Mouse (Mus musculus) forebrain, postnatal 0 days (tissue): ENCODE data around the gene Macf1. TPM values are rescaled to one million over a fixed set of nuclear protein-coding genes. Genes with fewer than 3 reads are reported as not detected.
A peak's percentile ranks its signal among the peaks of the same experiment; 100 is the strongest.

ENCODE experiments used
- ATAC-seq: fragments of 200-750 bp; cut with Nextera tagmentation; 2 replicates; pipeline ENCODE4 v1.8.0; 2017; ENCODE audit warnings: mild to moderate bottlenecking, moderate library complexity
- DNase-seq: peaks from one replicate; pipeline ENCODE4 v3.0.0-alpha.2; 2015
- H3K27ac ChIP-seq: fragments of 300-500 bp; sonication (generic); 2 replicates; pipeline ENCODE4 v1.5.1; 2014; ENCODE audit warnings: low read depth, mild to moderate bottlenecking, antibody characterized with exemption, low read length, moderate library complexity, mixed read lengths
- H3K27me3 ChIP-seq: fragments of 300-500 bp; sonication (generic); 2 replicates; pipeline ENCODE4 v1.6.1; 2014; ENCODE audit warnings: mild to moderate bottlenecking, low read length, mixed read lengths; ENCODE audit not compliant: insufficient read depth
- H3K36me3 ChIP-seq: fragments of 300-500 bp; sonication (generic); 2 replicates; pipeline ENCODE4 v1.6.1; 2014; ENCODE audit warnings: mild to moderate bottlenecking, moderate library complexity; ENCODE audit not compliant: insufficient read depth
- H3K4me1 ChIP-seq: fragments of 300-500 bp; sonication (generic); 2 replicates; pipeline ENCODE4 v1.6.1; 2014; ENCODE audit warnings: antibody characterized with exemption; ENCODE audit not compliant: insufficient read depth
- H3K4me2 ChIP-seq: fragments of 300-500 bp; sonication (generic); 2 replicates; pipeline ENCODE4 v1.6.1; 2014; ENCODE audit warnings: low read depth, mild to moderate bottlenecking, moderate library complexity
- H3K4me3 ChIP-seq: fragments of 300-500 bp; sonication (generic); 2 replicates; pipeline ENCODE4 v1.5.1; 2014; ENCODE audit warnings: low read depth, low read length, mixed read lengths
- H3K9ac ChIP-seq: fragments of 300-500 bp; sonication (generic); 2 replicates; pipeline ENCODE4 v1.6.1; 2014; ENCODE audit warnings: mild to moderate bottlenecking
- H3K9me3 ChIP-seq: fragments of 300-500 bp; sonication (generic); 2 replicates; pipeline ENCODE4 v1.6.1; 2016; ENCODE audit warnings: low read length
- CTCF ChIP-seq: sonication (generic); IDR thresholded peaks from 2 replicates; pipeline ENCODE4 v1.5.1; 2016; ENCODE audit warnings: antibody characterized with exemption, control low read depth, low read depth
- WGBS: fragments of 180-500 bp; shearing (Covaris S2); extraction: QIAGEN DNeasy Blood & Tissue Kit; methylation state at CpG from one replicate; pipeline ENCODE4 v1.1.7; 2014; 5-methylcytosine and 5-hydroxymethylcytosine counted together
- polyA plus RNA-seq: library from polyadenylated mRNA; unstranded; fragments of >200 nt; fragmentation: Nextera tagmentation; extraction: Ambion mirVana; gene quantifications from 2 replicates; pipeline ENCODE4 v1.2.1, GENCODE M21; 2015
- total RNA-seq: library from RNA; depleted of rRNA; stranded (reverse); fragments of >200 nt; gene quantifications from 2 replicates; pipeline ENCODE4 v1.2.3, GENCODE M21; 2014

Gene Macf1
- total and polyA plus RNA-seq, 2 experiments from 2014 or later, result 58.2 to 345 TPM

DNA sequence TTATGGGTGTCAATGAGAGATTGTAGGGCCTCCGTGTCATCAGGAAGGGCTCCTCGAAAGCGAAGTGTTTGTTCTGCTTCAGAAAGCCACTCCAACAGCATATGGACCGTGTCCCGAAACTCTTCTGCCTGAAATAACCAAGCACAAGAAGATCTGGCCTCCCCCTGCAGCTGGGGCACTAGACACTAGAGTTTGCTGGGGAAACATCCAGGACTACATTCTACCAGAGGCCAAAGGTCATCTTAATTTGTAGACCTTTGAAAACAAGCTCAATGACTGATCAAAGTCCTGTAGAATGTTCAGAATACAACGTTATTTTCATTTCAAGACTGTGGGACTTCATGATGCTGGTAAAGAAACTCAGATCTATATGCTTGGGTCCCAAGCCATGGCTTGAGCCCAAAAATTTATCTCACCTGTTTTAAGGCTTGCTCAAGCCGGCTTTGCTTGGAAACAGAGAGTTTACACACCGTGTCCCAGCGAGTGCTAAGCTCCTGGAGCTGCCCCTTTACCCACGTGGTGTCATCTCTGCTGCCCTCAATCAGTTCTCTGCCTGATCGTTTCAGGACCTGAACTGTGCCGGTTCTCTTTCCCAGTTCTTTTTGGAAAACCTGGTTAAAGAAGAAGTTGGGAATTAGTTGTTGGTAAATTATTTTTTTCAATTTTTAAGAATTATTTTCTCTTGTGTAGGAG lies 309.7 kb downstream of the Macf1 start:
- no peak overlapping the region for H3K4me2 ChIP-seq
- TF ChIP-seq CTCF, result no peak
- H3K4me3 ChIP-seq, result no peak overlapping the region
- H3K9me3 ChIP-seq, result no peaks in the 10 kb centered on the region
- DNase-seq (no peak), ATAC-seq (no peak)
- no peak overlapping the region for H3K27ac ChIP-seq
- WGBS, result 94% methylated on average over 12 of the region's 12 CpGs
- H3K36me3 ChIP-seq, result peaks cover 88% of the 10 kb centered on the region
- no peak overlapping the region for H3K9ac ChIP-seq
- no peaks in the 10 kb centered on the region for H3K27me3 ChIP-seq
- no peaks in the 10 kb centered on the region for H3K4me1 ChIP-seq

DNA sequence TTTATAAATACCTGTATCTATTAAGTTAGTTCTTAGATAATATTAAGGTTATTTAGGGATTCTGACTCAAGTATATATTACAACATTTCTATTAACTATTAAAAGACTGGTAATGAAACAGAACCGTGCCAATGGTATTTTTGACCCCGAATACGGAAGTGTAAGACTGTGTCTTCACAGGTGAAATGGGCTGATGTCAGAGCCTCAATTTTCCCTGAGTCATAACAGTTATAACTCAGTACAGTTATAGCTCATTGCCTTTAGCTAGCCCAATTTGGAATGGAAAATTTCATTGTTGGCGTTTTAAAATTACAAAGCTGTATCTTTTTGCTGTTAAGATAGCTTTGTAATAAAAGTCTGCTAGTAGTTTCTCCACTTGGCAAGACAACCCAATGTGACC lies 320.6 kb downstream of the Macf1 start:
- no peak for ATAC-seq
- H3K36me3 ChIP-seq, result peaks cover 88% of the 10 kb centered on the region
- 95% methylated on average over 4 of the region's 4 CpGs for WGBS
- H3K4me2 ChIP-seq, result no peak overlapping the region
- DNase-seq, result no peak
- no peaks in the 10 kb centered on the region for H3K9me3 ChIP-seq
- H3K9ac ChIP-seq, result no peak overlapping the region
- H3K27me3 ChIP-seq, result no peaks in the 10 kb centered on the region
- no peak for TF ChIP-seq CTCF
- no peak overlapping the region for H3K4me3 ChIP-seq
- no peak overlapping the region for H3K27ac ChIP-seq
- H3K4me1 ChIP-seq, result no peaks in the 10 kb centered on the region

DNA sequence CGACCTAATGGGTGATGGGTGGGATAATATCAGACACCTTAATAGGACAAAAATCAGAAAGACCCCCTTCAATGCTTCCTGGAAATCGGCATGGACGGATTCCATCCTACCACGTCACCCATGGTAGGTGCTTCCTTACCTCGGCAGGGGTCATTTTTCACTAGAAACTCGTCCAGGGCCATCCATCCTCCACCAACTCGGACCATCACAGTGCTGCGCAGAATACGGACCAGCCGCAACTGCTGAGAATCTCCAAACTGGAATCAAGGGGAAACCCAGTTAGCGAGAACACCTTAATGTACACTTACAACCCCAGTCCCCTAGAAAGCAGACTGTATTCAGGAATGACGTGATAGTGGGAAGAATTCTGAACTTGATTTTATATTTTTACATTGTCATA lies 323.4 kb downstream of the Macf1 start:
- Histone ChIP-seq H3K4me2 (no peak overlapping the region), H3K4me1 (no peaks in the 10 kb centered on the region), H3K27me3 (no peaks in the 10 kb centered on the region), H3K4me3 (no peak overlapping the region), H3K9me3 (no peaks in the 10 kb centered on the region), H3K27ac (no peak overlapping the region), H3K9ac (no peak overlapping the region), H3K36me3 (peaks cover 81% of the 10 kb centered on the region)
- TF ChIP-seq CTCF, result no peak
- DNase-seq, result no peak
- WGBS, result 94% methylated on average over 12 of the region's 12 CpGs
- no peak for ATAC-seq

DNA sequence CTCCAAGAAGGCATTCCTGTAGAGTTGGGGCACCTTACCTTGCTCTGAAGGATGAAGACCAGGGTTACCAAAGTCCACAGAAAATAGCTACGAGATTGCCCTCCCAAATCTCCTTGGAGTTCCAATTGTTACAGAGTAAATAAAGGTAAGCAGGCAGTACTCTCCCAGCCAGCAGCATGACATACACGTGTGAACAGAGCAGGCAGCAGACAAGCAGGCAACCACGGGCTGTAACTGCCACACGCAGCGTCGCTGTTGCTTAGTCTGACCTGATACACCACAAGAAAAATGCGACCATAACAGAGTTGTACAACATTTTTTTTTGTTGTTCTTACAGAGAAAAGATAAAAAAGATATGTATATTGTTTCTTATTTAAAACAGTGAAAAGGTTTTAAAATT lies 325.5 kb downstream of the Macf1 start:
- ATAC-seq (no peak), DNase-seq (no peak)
- no peak overlapping the region for H3K27ac ChIP-seq
- 95% methylated on average over 7 of the region's 7 CpGs for WGBS
- no peaks in the 10 kb centered on the region for H3K27me3 ChIP-seq
- H3K36me3 ChIP-seq, result peaks cover 82% of the 10 kb centered on the region
- no peak overlapping the region for H3K4me2 ChIP-seq
- no peaks in the 10 kb centered on the region for H3K4me1 ChIP-seq
- TF ChIP-seq CTCF, result no peak
- H3K9ac ChIP-seq, result no peak overlapping the region
- H3K9me3 ChIP-seq, result no peaks in the 10 kb centered on the region
- H3K4me3 ChIP-seq, result no peak overlapping the region

DNA sequence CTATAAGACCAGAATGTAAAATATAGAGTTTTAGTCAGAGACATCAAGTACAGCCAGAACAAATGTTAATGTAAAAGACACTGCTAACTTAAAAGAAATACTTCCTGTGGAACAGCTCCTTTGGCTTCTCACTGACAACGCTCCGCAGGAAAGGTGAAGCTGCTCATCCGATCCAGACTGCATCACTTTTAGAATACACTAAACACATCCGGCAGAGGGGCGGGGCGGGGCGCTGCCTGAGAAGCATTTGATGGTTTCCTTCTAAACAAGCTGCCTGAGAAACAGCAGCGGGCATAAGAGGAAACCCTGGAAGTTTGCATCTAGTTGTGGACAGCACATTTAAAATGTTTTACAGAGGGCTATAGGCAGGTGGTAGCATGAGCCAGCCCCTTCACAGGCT lies 328.2 kb downstream of the Macf1 start:
- Histone ChIP-seq H3K27me3 (no peaks in the 10 kb centered on the region), H3K4me1 (no peaks in the 10 kb centered on the region), H3K9ac (no peak overlapping the region), H3K27ac (no peak overlapping the region), H3K4me3 (no peak overlapping the region), H3K9me3 (no peaks in the 10 kb centered on the region), H3K36me3 (peaks cover 80% of the 10 kb centered on the region), H3K4me2 (no peak overlapping the region)
- ATAC-seq, result no peak
- 91% methylated on average over 8 of the region's 8 CpGs for WGBS
- no peak for TF ChIP-seq CTCF
- no peak for DNase-seq

DNA sequence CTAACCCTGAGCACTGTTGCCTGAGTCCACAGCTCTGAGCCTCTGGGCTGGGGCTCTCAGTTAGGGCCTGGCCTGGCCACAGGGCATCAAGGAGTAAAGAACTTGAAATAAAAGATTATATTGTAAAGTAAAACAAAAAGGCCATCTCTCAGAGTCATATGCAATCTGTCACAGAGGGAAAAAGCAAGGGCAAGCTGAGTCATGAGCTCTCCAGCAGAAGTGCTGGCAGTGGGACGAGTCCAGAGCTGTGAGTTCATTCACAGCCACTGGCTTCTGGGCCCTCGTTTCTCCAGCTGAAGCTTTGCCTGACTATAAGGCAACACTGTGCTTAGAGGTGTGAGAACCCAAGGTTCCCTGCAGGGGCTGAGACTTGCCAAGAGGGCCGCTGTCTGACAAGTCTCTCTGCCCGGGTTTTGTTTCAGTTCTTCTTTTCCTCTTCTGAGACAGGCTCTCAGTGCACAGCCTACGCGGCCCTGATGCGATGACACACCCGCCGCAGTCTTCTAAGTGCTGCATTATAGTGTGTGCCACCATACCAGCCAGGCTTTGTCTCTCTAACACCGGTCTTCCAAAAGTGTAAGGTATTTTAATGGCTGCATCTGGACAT lies 330.8 kb downstream of the Macf1 start:
- H3K4me1 ChIP-seq, result no peaks in the 10 kb centered on the region
- no peak overlapping the region for H3K9ac ChIP-seq
- no peak for DNase-seq
- no peak for TF ChIP-seq CTCF
- H3K27me3 ChIP-seq, result no peaks in the 10 kb centered on the region
- no peak overlapping the region for H3K4me3 ChIP-seq
- no peak overlapping the region for H3K27ac ChIP-seq
- H3K4me2 ChIP-seq, result no peak overlapping the region
- peaks cover 86% of the 10 kb centered on the region for H3K36me3 ChIP-seq
- 84% methylated on average over 10 of the region's 10 CpGs for WGBS
- H3K9me3 ChIP-seq, result no peaks in the 10 kb centered on the region
- ATAC-seq, result no peak; the same call in 1 of the 2 replicates

DNA sequence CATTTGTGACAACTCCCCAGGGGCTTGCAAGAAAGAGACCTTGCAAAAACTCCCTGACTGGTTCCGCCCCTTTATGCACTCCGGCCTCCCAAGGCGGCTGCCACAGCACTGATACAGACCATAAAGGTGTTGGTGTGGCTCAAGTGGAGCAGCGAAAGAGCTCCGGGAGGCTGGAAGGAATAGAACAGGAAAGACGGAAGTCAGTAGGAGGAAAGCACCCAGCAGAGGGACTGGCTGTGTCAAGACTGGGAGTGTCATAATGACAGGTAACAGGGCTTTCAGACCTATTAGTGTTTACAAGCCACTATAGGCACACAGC lies 340.7 kb downstream of the Macf1 start:
- Histone ChIP-seq H3K27me3 (peaks cover 33% of the 10 kb centered on the region), H3K36me3 (peaks cover 11% of the 10 kb centered on the region), H3K9ac (no peak overlapping the region), H3K4me2 (peak overlapping the region; percentile 68), H3K27ac (no peak overlapping the region), H3K4me3 (peak overlapping the region; percentile 45), H3K9me3 (no peaks in the 10 kb centered on the region), H3K4me1 (no peaks in the 10 kb centered on the region)
- no peak for DNase-seq
- WGBS, result 8% methylated on average over 6 of the region's 6 CpGs
- no peak for ATAC-seq
- no peak for TF ChIP-seq CTCF
